Mouse (Mus musculus): ENCODE data around the gene Tex2. TPM values are rescaled to one million over a fixed set of nuclear protein-coding genes. Genes with fewer than 3 reads are reported as not detected.
A peak's percentile ranks its signal among the peaks of the same experiment; 100 is the strongest.
"Not testable (repeated sequence)": the region's sequence is repeated elsewhere in the genome, so short reads cannot be mapped to it uniquely, and the experiment has no call there.

Tex2 gene
- polyA plus RNA-seq, 1 experiment from 2014 or later: 40.1 TPM

DNA sequence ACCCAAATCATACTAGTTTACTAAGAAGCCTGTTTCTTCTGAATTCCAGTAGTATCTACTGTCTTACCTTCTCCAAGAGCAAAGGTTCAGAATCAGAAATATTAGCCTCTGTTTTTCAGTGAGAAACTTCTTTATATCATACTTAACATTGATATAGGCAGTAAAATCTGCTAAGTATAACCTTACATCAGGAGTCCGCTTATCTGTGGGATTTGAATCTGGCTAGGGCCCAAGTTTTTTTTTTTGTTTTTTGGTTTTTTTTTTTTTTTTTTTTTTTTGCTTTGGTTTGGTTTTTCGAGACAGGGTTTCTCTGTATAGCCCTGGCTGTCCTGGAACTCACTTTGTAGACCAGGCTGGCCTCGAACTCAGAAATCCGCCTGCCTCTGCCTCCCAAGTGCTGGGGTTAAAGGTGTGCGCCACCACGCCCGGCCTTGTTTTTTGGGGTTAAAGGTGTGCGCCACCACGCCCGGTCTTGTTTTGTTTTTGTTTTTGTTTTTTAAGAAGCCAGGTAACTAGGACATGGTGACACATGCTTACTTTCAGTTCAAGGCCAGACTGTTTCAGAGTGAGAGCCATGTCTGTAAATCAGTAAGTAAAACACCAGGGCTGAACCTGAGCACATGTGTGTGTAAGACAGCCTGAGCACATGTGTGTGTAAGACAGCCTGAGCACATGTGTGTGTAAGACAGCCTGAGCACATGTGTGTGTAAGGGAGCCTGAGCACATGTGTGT, 35.4 kb downstream of the Tex2 start:
- H3K4me2 ChIP-seq (replicated peaks); H3K9me3 ChIP-seq (ENCODE audit: control insufficient read depth, low read length); H3K27me3 ChIP-seq (ENCODE audit: control insufficient read depth, insufficient read depth, low read length); H3K4me1 ChIP-seq (replicated peaks; ENCODE audit: control insufficient read depth, insufficient read depth, low read length); H3K36me3 ChIP-seq (replicated peaks; ENCODE audit: control insufficient read depth, insufficient read depth); ATAC-seq (ENCODE audit: low FRiP score); H3K27ac ChIP-seq; H3K9ac ChIP-seq; DNase-seq (ENCODE audit: low spot score); H3K4me3 ChIP-seq (replicated peaks; ENCODE audit: low read length): not testable (repeated sequence)
- 92% methylated on average over 10 of the region's 10 CpGs for WGBS

DNA sequence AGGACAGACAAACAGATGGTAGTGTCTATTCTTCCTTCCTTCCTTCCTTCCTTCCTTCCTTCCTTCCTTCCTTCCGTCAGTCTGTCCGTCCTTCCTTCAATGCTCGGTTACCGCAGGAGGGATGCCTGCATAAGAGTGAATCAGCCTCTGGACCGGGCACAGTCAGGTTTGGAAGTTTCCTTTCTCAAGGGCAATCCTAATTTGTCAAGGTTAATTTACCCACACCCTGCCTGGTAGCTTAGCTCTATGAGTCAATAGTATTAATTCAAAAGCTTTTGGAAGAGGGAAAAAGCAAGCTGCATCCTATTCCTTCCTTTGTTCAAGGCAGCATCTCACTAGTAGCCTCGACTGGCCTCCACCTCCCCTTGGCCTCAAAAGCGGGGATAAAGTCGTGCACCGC, 38.8 kb downstream of the Tex2 start:
- ATAC-seq (ENCODE audit: low FRiP score): no peak
- 84% methylated on average over 9 of the region's 9 CpGs for WGBS
- peaks cover 17% of the 10 kb centered on the region for H3K4me1 ChIP-seq (replicated peaks; ENCODE audit: control insufficient read depth, insufficient read depth, low read length)
- no peak overlapping the region for H3K4me3 ChIP-seq (replicated peaks; ENCODE audit: low read length)
- H3K27me3 ChIP-seq (ENCODE audit: control insufficient read depth, insufficient read depth, low read length): no peaks in the 10 kb centered on the region
- DNase-seq (ENCODE audit: low spot score): no peak
- H3K27ac ChIP-seq: no peak overlapping the region
- no peak overlapping the region for H3K9ac ChIP-seq
- H3K9me3 ChIP-seq (ENCODE audit: control insufficient read depth, low read length): no peaks in the 10 kb centered on the region
- H3K36me3 ChIP-seq (replicated peaks; ENCODE audit: control insufficient read depth, insufficient read depth): no peaks in the 10 kb centered on the region
- no peak overlapping the region for H3K4me2 ChIP-seq (replicated peaks)

- H3K4me2 ChIP-seq (replicated peaks): no peak overlapping the region
- H3K9me3 ChIP-seq (ENCODE audit: control insufficient read depth, low read length): no peaks in the 10 kb centered on the region
- ATAC-seq (ENCODE audit: low FRiP score): no peak
- H3K9ac ChIP-seq: no peak overlapping the region
- WGBS: 71% methylated on average over 9 of the region's 9 CpGs
- H3K4me3 ChIP-seq (replicated peaks; ENCODE audit: low read length): no peak overlapping the region
- H3K27ac ChIP-seq: no peak overlapping the region
- no peak for DNase-seq (ENCODE audit: low spot score)
- no peaks in the 10 kb centered on the region for H3K36me3 ChIP-seq (replicated peaks; ENCODE audit: control insufficient read depth, insufficient read depth)
- H3K27me3 ChIP-seq (ENCODE audit: control insufficient read depth, insufficient read depth, low read length): no peaks in the 10 kb centered on the region
- peaks cover 17% of the 10 kb centered on the region for H3K4me1 ChIP-seq (replicated peaks; ENCODE audit: control insufficient read depth, insufficient read depth, low read length)
Observed at GRCm38 (mm10) chr11:106573476-106574240, 39.6 kb downstream of the Tex2 start.

GRCm38 (mm10) chr11:106572958-106573357, 40.3 kb downstream of the Tex2 start:
- Histone ChIP-seq H3K9me3 (ENCODE audit: control insufficient read depth, low read length) (no peaks in the 10 kb centered on the region), H3K4me3 (replicated peaks; ENCODE audit: low read length) (no peak overlapping the region), H3K36me3 (replicated peaks; ENCODE audit: control insufficient read depth, insufficient read depth) (peaks cover 2% of the 10 kb centered on the region; the same call in 1 of the 2 replicates), H3K4me1 (replicated peaks; ENCODE audit: control insufficient read depth, insufficient read depth, low read length) (peaks cover 17% of the 10 kb centered on the region), H3K27me3 (ENCODE audit: control insufficient read depth, insufficient read depth, low read length) (no peaks in the 10 kb centered on the region), H3K9ac (no peak overlapping the region), H3K27ac (peak overlapping the region; percentile 3; the same call in 1 of the 2 replicates), H3K4me2 (replicated peaks) (no peak overlapping the region)
- 69% methylated on average over 9 of the region's 9 CpGs for WGBS
- ATAC-seq (ENCODE audit: low FRiP score) (no peak), DNase-seq (ENCODE audit: low spot score) (no peak)

DNA sequence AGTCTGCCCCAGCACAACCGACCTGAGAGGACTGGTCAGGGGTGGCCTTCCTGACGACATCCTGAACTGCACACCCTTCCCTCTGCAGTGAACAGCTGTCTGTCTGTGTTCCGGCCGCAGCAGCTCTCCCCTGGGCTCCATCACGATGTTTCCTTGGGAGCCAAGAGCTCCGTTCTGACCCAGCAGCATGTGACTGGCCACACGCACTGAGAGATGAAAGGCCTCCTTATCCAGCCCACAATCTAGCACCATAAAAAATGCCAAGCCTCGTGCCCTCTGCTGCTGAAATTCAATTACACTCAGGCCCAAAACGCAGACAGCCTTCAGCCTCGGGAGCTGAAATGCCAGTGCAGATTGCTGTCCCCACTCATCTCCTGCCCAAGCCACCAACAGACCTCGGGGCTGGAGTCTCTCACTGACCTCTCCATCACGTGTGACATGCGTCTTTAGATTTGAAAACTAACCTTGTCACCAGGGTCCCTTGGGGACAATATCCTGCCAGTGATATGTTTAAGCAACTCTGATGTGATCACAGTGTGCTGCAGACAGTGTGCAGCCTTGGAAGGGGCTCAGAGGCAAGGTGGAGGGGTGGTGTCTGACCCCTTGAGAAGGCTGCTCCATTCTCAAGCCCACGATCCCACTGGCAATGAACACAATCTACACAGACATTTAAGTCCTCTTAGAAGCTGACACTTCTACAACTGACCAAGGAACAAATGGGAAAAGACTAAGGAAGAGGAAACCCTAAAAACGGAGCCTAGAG, 41.0 kb downstream of the Tex2 start:
- no peaks in the 10 kb centered on the region for H3K27me3 ChIP-seq (ENCODE audit: control insufficient read depth, insufficient read depth, low read length)
- H3K4me3 ChIP-seq (replicated peaks; ENCODE audit: low read length): no peak overlapping the region
- H3K4me1 ChIP-seq (replicated peaks; ENCODE audit: control insufficient read depth, insufficient read depth, low read length): peaks cover 17% of the 10 kb centered on the region
- H3K9me3 ChIP-seq (ENCODE audit: control insufficient read depth, low read length): no peaks in the 10 kb centered on the region
- H3K9ac ChIP-seq: peak overlapping the region; percentile 12; the same call in 1 of the 2 replicates
- ATAC-seq (ENCODE audit: low FRiP score) (peak; percentile 46; the same call in 1 of the 2 replicates), DNase-seq (ENCODE audit: low spot score) (no peak)
- H3K36me3 ChIP-seq (replicated peaks; ENCODE audit: control insufficient read depth, insufficient read depth): peaks cover 9% of the 10 kb centered on the region
- no peak overlapping the region for H3K4me2 ChIP-seq (replicated peaks)
- H3K27ac ChIP-seq: peak overlapping the region; percentile 3; the same call in 1 of the 2 replicates
- 39% methylated on average over 15 of the region's 15 CpGs for WGBS

- Histone ChIP-seq H3K36me3 (replicated peaks; ENCODE audit: control insufficient read depth, insufficient read depth) (peaks cover 17% of the 10 kb centered on the region), H3K27me3 (ENCODE audit: control insufficient read depth, insufficient read depth, low read length) (no peaks in the 10 kb centered on the region), H3K27ac (0 out of 2 replicates have a peak overlapping the region, but pooled peaks have one; percentile 16), H3K4me3 (replicated peaks; ENCODE audit: low read length) (no peak overlapping the region), H3K4me2 (replicated peaks) (no peak overlapping the region), H3K9me3 (ENCODE audit: control insufficient read depth, low read length) (no peaks in the 10 kb centered on the region), H3K4me1 (replicated peaks; ENCODE audit: control insufficient read depth, insufficient read depth, low read length) (peaks cover 17% of the 10 kb centered on the region), H3K9ac (no peak overlapping the region)
- ATAC-seq (ENCODE audit: low FRiP score) (no peak), DNase-seq (ENCODE audit: low spot score) (no peak)
- 73% methylated on average over 11 of the region's 11 CpGs for WGBS
Observed at GRCm38 (mm10) chr11:106571026-106571983, 41.9 kb downstream of the Tex2 start.

DNA sequence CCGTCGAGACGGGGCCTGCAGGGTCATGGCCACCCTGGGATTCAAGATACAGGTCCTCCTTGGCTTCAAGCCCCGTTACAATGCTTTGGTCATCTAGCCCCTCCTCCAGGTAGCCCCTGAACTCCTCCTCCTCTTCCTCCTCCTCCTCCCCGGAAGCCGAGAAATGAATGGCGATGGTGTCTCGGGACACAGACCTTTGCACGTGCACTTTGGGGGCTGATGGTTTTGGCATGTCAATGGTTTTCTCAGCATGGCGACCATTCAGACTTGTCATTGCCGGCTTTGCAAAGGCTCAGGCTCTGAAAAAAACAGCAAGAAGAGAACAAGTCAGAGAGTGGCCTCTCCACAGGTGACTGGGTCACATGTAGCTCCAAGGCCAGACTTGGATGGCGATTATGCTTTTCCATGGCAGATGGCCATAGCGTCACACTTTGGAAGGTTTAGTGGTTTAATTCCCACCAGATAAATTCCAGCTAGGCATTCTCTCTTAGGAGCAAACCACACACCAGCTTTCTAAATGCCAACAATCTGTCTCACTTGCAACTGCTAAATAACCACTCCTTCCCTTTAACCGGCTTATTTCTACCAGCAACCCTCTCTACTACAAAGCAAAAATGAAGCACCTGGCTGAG, 44.8 kb downstream of the Tex2 start:
- Histone ChIP-seq H3K9ac (no peak overlapping the region), H3K4me2 (replicated peaks) (no peak overlapping the region), H3K36me3 (replicated peaks; ENCODE audit: control insufficient read depth, insufficient read depth) (peaks cover 26% of the 10 kb centered on the region), H3K27ac (no peak overlapping the region), H3K9me3 (ENCODE audit: control insufficient read depth, low read length) (no peaks in the 10 kb centered on the region), H3K27me3 (ENCODE audit: control insufficient read depth, insufficient read depth, low read length) (no peaks in the 10 kb centered on the region), H3K4me3 (replicated peaks; ENCODE audit: low read length) (no peak overlapping the region), H3K4me1 (replicated peaks; ENCODE audit: control insufficient read depth, insufficient read depth, low read length) (peaks cover 17% of the 10 kb centered on the region)
- ATAC-seq (ENCODE audit: low FRiP score): no peak
- WGBS: 69% methylated on average over 14 of the region's 14 CpGs
- no peak for DNase-seq (ENCODE audit: low spot score)

- Histone ChIP-seq H3K4me1 (replicated peaks; ENCODE audit: control insufficient read depth, insufficient read depth, low read length) (0 out of 2 replicates have a peak, but pooled peaks cover under 1% of the 10 kb centered on the region), H3K4me2 (replicated peaks) (no peak overlapping the region), H3K27me3 (ENCODE audit: control insufficient read depth, insufficient read depth, low read length) (no peaks in the 10 kb centered on the region), H3K36me3 (replicated peaks; ENCODE audit: control insufficient read depth, insufficient read depth) (peaks cover 26% of the 10 kb centered on the region), H3K27ac (no peak overlapping the region), H3K9me3 (ENCODE audit: control insufficient read depth, low read length) (no peaks in the 10 kb centered on the region), H3K9ac (no peak overlapping the region), H3K4me3 (replicated peaks; ENCODE audit: low read length) (no peak overlapping the region)
- DNase-seq (ENCODE audit: low spot score) (no peak), ATAC-seq (ENCODE audit: low FRiP score) (no peak)
- 93% methylated on average over 8 of the region's 8 CpGs for WGBS
Observed at GRCm38 (mm10) chr11:106566040-106566785, 47.0 kb downstream of the Tex2 start.

Measured in hindbrain, embryonic 14.5 days (tissue).